Mouse (Mus musculus): ENCODE data around the gene Taok3. TPM values are rescaled to one million over a fixed set of nuclear protein-coding genes. Genes with fewer than 3 reads are reported as not detected.

Gene Taok3
- total and polyA plus RNA-seq, 3 experiments, result 8.3 to 35.0 (median 17.4) TPM

DNA sequence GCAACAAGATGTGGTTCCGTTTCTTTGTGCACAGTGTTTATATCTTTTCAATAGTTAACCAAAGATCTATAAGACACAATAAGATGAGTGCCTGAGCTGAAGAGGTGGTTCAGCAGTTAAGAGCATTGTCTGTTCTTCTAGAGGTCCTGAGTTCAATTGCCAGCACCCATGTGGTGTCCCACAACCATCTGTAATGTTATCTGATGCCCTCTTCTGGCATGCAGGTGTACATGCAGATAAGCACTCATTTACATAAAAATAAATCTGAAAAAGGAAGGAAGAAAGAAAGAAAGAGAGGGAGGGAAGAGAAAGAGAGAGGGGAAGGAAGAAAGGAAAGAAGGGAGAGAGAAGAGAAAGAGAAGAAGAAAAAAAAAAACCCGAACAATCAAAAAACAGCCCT lies 186.9 kb downstream of the Taok3 start:
- Histone ChIP-seq H3K27me3 (replicated peaks) (no peaks in the 10 kb centered on the region), H3K4me2 (ENCODE audit: insufficient read depth, low read depth, poor library complexity, severe bottlenecking) (no peak overlapping the region), H3K9me3 (replicated peaks; ENCODE audit: low read length) (peaks cover 6% of the 10 kb centered on the region), H3K4me1 (ENCODE audit: control insufficient read depth in 1 of 2, insufficient read depth in 2 of 2) (no peaks in the 10 kb centered on the region), H3K27ac (ENCODE audit: insufficient read depth, low read depth) (no peak overlapping the region), H3K4me3 (replicated peaks in 1 of 3; ENCODE audit: low read depth in 2 of 3, low read length in 2 of 3, poor library complexity in 1 of 3) (no peak overlapping the region), H3K36me3 (replicated peaks in 1 of 2; ENCODE audit: control insufficient read depth in 1 of 2, insufficient read depth in 1 of 2, low read length in 1 of 2) (no peaks in the 10 kb centered on the region), H3K79me2 (replicated peaks; ENCODE audit: control insufficient read depth, extremely low read depth, insufficient read depth, poor library complexity, severe bottlenecking) (no peaks in the 10 kb centered on the region), H3K9ac (ENCODE audit: insufficient read depth, low read depth) (no peak overlapping the region)
- TF ChIP-seq MEF2A (IDR thresholded peaks at IDR 0.05; ENCODE audit: borderline replicate concordance, low read depth, low read length), result no peak
- peak in 1 of 2 experiments; percentile 21; a peak in 1 of 4 replicates for TF ChIP-seq CTCF (conservative IDR thresholded peaks at IDR 0.05 in 1 of 2, IDR thresholded peaks at IDR 0.05 in 1 of 2; ENCODE audit: low read depth in 2 of 2, low read length in 2 of 2)
- dilution Hi-C loops (cut with MboI; ENCODE audit: extremely low pct_ligation_motif_present, extremely low pct_unique_long_range_greater_than_20kb, low sequenced_read_pairs), result no loop called here
- in situ Hi-C loops (cut with MboI; ENCODE audit: low pct_ligation_motif_present, low pct_unique_long_range_greater_than_20kb, low sequenced_read_pairs), result loop anchor here (5.0 kb wide), 1 partner anchor 185 kb away; no protein-coding TSS in a partner anchor
- DNase-seq (ENCODE audit: extremely low read depth), result no peak

DNA sequence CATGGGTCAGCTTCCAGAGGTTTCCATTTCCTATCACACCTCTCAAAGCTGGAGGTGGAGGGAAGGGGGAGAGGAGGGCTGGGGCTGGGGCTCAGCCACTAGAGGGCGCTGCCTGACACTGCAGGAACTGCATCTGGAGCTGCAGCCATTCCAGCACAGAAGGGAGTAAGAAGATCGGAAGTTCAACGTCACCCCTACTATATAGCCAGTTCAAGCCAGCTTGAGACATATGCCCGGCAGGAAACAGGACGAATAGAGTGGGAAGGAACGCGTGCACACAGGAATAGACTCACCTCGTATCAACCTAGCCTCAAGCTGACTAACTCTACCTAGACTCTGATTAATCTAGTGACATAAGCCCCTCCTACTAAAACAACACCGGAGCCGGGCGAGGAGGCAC lies 187.8 kb downstream of the Taok3 start:
- Histone ChIP-seq H3K27ac (ENCODE audit: insufficient read depth, low read depth) (no peak overlapping the region), H3K27me3 (replicated peaks) (no peaks in the 10 kb centered on the region), H3K9me3 (replicated peaks; ENCODE audit: low read length) (peaks cover 6% of the 10 kb centered on the region), H3K4me3 (replicated peaks in 1 of 3; ENCODE audit: low read depth in 2 of 3, low read length in 2 of 3, poor library complexity in 1 of 3) (no peak overlapping the region), H3K79me2 (replicated peaks; ENCODE audit: control insufficient read depth, extremely low read depth, insufficient read depth, poor library complexity, severe bottlenecking) (no peaks in the 10 kb centered on the region), H3K4me1 (ENCODE audit: control insufficient read depth in 1 of 2, insufficient read depth in 2 of 2) (no peaks in the 10 kb centered on the region), H3K36me3 (replicated peaks in 1 of 2; ENCODE audit: control insufficient read depth in 1 of 2, insufficient read depth in 1 of 2, low read length in 1 of 2) (no peaks in the 10 kb centered on the region), H3K4me2 (ENCODE audit: insufficient read depth, low read depth, poor library complexity, severe bottlenecking) (no peak overlapping the region), H3K9ac (ENCODE audit: insufficient read depth, low read depth) (no peak overlapping the region)
- in situ Hi-C loops (cut with MboI; ENCODE audit: low pct_ligation_motif_present, low pct_unique_long_range_greater_than_20kb, low sequenced_read_pairs), result loop anchor here (5.0 kb wide), 1 partner anchor 185 kb away; no protein-coding TSS in a partner anchor
- peak; percentile 59 for DNase-seq (ENCODE audit: extremely low read depth)
- dilution Hi-C loops (cut with MboI; ENCODE audit: extremely low pct_ligation_motif_present, extremely low pct_unique_long_range_greater_than_20kb, low sequenced_read_pairs), result no loop called here
- TF ChIP-seq ELF1 (IDR thresholded peaks at IDR 0.05; ENCODE audit: low read depth, low read length) (no peak), POLR2A (IDR thresholded peaks at IDR 0.05; ENCODE audit: low read depth, low read length) (no peak), CHD1 (IDR thresholded peaks at IDR 0.05; ENCODE audit: low read depth, low read length) (no peak), USF1 (IDR thresholded peaks at IDR 0.05; ENCODE audit: low read depth, low read length) (no peak), EP300 (IDR thresholded peaks at IDR 0.05; ENCODE audit: low read length) (no peak), USF2 (conservative IDR thresholded peaks at IDR 0.05; ENCODE audit: low read depth, low read length) (no peak), POLR2AphosphoS2 (IDR thresholded peaks at IDR 0.05; ENCODE audit: low read depth, low read length) (no peak), MAZ (IDR thresholded peaks at IDR 0.05; ENCODE audit: low read depth, low read length) (no peak; the same call in 1 of the 2 replicates), NRF1 (IDR thresholded peaks at IDR 0.05; ENCODE audit: low read depth, low read length) (no peak), HCFC1 (IDR thresholded peaks at IDR 0.05; ENCODE audit: low read depth, low read length) (no peak), ZMIZ1 (IDR thresholded peaks at IDR 0.05; ENCODE audit: low read depth, low read length) (no peak), MAX (IDR thresholded peaks at IDR 0.05; ENCODE audit: low read length) (no peak), JUN (IDR thresholded peaks at IDR 0.05; ENCODE audit: insufficient read depth, low read depth, low read length) (no peak), RAD21 (IDR thresholded peaks at IDR 0.05; ENCODE audit: low read depth, low read length) (peak; percentile 72), ZC3H11A (IDR thresholded peaks at IDR 0.05; ENCODE audit: low read depth, low read length) (0 out of 2 replicates have a peak, but pooled peaks have one; percentile 1), E2F4 (IDR thresholded peaks at IDR 0.05; ENCODE audit: insufficient replicate concordance, low read depth, low read length) (no peak), RCOR1 (conservative IDR thresholded peaks at IDR 0.05; ENCODE audit: low read depth, low read length) (no peak), TBP (conservative IDR thresholded peaks at IDR 0.05; ENCODE audit: low read depth, low read length) (no peak), MYC (IDR thresholded peaks at IDR 0.05; ENCODE audit: low read depth, low read length) (no peak), IRF4 (IDR thresholded peaks at IDR 0.05; ENCODE audit: low read depth, low read length) (peak; percentile 23; the same call in 1 of the 2 replicates), SIN3A (IDR thresholded peaks at IDR 0.05; ENCODE audit: low read length) (no peak), KAT2A (IDR thresholded peaks at IDR 0.05; ENCODE audit: insufficient replicate concordance, low read length) (no peak), ZKSCAN1 (IDR thresholded peaks at IDR 0.05; ENCODE audit: borderline replicate concordance, low read depth, low read length) (no peak), ZNF384 (IDR thresholded peaks at IDR 0.05; ENCODE audit: low read depth, low read length) (no peak), PAX5 (IDR thresholded peaks at IDR 0.05; ENCODE audit: low read length) (no peak), NELFE (IDR thresholded peaks at IDR 0.05; ENCODE audit: low read depth, low read length) (no peak), UBTF (IDR thresholded peaks at IDR 0.05; ENCODE audit: low read depth, low read length) (no peak), BHLHE40 (IDR thresholded peaks at IDR 0.05; ENCODE audit: low read depth, low read length) (no peak), SMC3 (IDR thresholded peaks at IDR 0.05; ENCODE audit: low read depth, low read length) (peak; percentile 70), MXI1 (IDR thresholded peaks at IDR 0.05; ENCODE audit: low read depth, low read length) (no peak), TCF12 (IDR thresholded peaks at IDR 0.05; ENCODE audit: low read depth, low read length) (0 out of 2 replicates have a peak, but pooled peaks have one; percentile 31), MAFK (IDR thresholded peaks at IDR 0.05; ENCODE audit: insufficient replicate concordance, low read length) (no peak), CTCF (conservative IDR thresholded peaks at IDR 0.05 in 1 of 2, IDR thresholded peaks at IDR 0.05 in 1 of 2; ENCODE audit: low read depth in 2 of 2, low read length in 2 of 2) (peak; percentile 61 to 81)
